Mouse (Mus musculus) limb, embryonic 14.5 days (tissue): Measurements from ENCODE around the gene Nfs1. TPM values are rescaled to one million over a fixed set of nuclear protein-coding genes. Genes with fewer than 3 reads are reported as not detected.

Experiments
- ATAC-seq: fragments of 200-750 bp; cut with Nextera tagmentation; 2 replicates; pipeline ENCODE4 v1.8.0; 2017; ENCODE audit warnings: low read depth, moderate number of reproducible peaks, moderate TSS enrichment; ENCODE audit not compliant: low FRiP score
- DNase-seq: peaks from one replicate; pipeline ENCODE4 v3.0.0-alpha.2; 2015; ENCODE audit warnings: low spot score
- H3K27ac ChIP-seq: fragments of 300-500 bp; sonication (generic); replicated peaks from 2 replicates; pipeline ENCODE4 v1.5.1; 2014; ENCODE audit warnings: low read depth, mild to moderate bottlenecking, low read length, moderate library complexity, mixed read lengths
- H3K27me3 ChIP-seq: fragments of 300-500 bp; sonication (generic); 2 replicates; pipeline ENCODE4 v1.6.1; 2014; ENCODE audit warnings: low read length, mixed read lengths; ENCODE audit not compliant: control insufficient read depth, insufficient read depth
- H3K36me3 ChIP-seq: fragments of 300-500 bp; sonication (generic); 2 replicates; pipeline ENCODE4 v1.6.1; 2014; ENCODE audit warnings: mild to moderate bottlenecking, low read length, moderate library complexity, mixed read lengths; ENCODE audit not compliant: control insufficient read depth, insufficient read depth
- H3K4me1 ChIP-seq: fragments of 300-500 bp; sonication (generic); 2 replicates; pipeline ENCODE4 v1.6.1; 2014; ENCODE audit warnings: antibody characterized with exemption, low read length, mixed read lengths; ENCODE audit not compliant: control insufficient read depth, insufficient read depth
- H3K4me2 ChIP-seq: fragments of 300-500 bp; sonication (generic); replicated peaks from 2 replicates; pipeline ENCODE4 v1.6.1; 2014; ENCODE audit warnings: low read depth, mild to moderate bottlenecking, low read length, moderate library complexity; ENCODE audit not compliant: severe bottlenecking
- H3K4me3 ChIP-seq: fragments of 300-500 bp; sonication (generic); replicated peaks from 2 replicates; pipeline ENCODE4 v1.5.1; 2014; ENCODE audit warnings: low read length
- H3K9ac ChIP-seq: fragments of 300-500 bp; sonication (generic); 2 replicates; pipeline ENCODE4 v1.6.1; 2014; ENCODE audit warnings: mild to moderate bottlenecking, low read depth, low read length, moderate library complexity; ENCODE audit not compliant: severe bottlenecking
- H3K9me3 ChIP-seq: fragments of 300-500 bp; sonication (generic); 2 replicates; pipeline ENCODE4 v1.6.1; 2016; ENCODE audit warnings: low read length; ENCODE audit not compliant: control insufficient read depth
- POLR2A ChIP-seq: fragments of 200-500 bp; IDR thresholded peaks from 2 replicates; pipeline ENCODE4 v1.8.0; 2012; ENCODE audit warnings: inconsistent platforms, mild to moderate bottlenecking, moderate library complexity, borderline replicate concordance; ENCODE audit not compliant: insufficient read depth, insufficient read length; ENCODE audit errors: extremely low read depth
- WGBS: fragments of 180-500 bp; shearing (Covaris S2); extraction: QIAGEN DNeasy Blood & Tissue Kit; methylation state at CpG from one replicate; pipeline ENCODE4 v1.1.7; 2014; 5-methylcytosine and 5-hydroxymethylcytosine counted together
- polyA plus RNA-seq, 2 experiments: library from polyadenylated mRNA; depleted of rRNA in 1 of 2; stranded (reverse) in 1 of 2; unstranded in 1 of 2; fragments of >200 nt; fragmentation: Nextera tagmentation in 1 of 2; extraction: Ambion mirVana in 1 of 2; gene quantifications; 2 replicates each; pipeline versions ENCODE4 v1.2.1 to v1.2.3; 2012 to 2014

Nfs1 gene
- polyA plus RNA-seq, 2 experiments: 36.6 to 39.0 TPM

DNA sequence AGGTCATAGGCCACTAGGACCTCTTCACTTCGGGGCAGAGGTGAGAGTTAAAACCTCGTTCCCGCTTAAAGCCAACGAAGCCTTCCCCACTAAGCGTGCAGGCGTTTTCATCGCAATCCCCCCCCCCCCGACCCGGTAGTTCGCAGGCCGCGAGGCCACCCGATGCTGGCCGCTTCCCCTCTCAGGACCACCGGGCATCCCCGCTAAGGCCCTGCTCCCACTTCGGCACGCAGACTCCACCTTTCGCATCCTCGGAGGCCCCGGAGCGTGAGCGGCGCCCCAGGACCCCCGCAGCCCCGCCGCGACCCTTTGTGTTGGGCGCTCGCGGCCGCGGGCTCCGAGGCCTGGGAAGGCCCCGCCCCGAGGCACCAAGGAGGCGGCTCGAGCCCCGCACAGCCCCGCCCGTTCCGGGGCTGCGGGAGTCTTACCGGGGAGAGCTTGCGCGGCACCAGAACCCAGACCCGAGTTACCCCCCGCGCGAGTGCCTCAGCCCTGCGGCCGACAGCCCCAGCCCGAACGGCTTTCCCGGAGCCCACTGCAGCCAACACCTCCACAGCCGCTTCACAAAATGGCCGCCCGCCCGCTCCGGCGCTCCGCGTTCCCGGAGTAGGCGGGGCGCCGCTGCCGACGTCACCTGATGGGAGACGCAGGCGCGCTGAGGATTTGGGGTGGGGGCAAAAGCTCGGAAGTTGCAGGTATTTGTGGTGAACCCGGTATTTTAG, 32.5 kb downstream of the Nfs1 start, which contains the start of the genes Cpne1 and Rbm12:
Cpne1 (minus strand) TSS at position 608 of the 722 bp plus-strand sequence.
Rbm12 (minus strand) TSS at position 621 of the 722 bp plus-strand sequence.
- peaks cover 9% of the 10 kb centered on the region for H3K4me1 ChIP-seq
- WGBS: under 1% methylated on average over 66 of the region's 74 CpGs
- peak within 1 kb of the TSS; percentile 91 for H3K4me3 ChIP-seq
- H3K9ac ChIP-seq: peak within 1 kb of the TSS; percentile 98
- DNase-seq: peak; percentile 88
- TF ChIP-seq POLR2A: peak; percentile 56; the same call in 1 of the 2 replicates
- H3K27ac ChIP-seq: peak within 1 kb of the TSS; percentile 92
- H3K9me3 ChIP-seq: no peaks in the 10 kb centered on the region
- peak; percentile 95 for ATAC-seq
- H3K36me3 ChIP-seq: no peaks in the 10 kb centered on the region
- no peaks in the 10 kb centered on the region for H3K27me3 ChIP-seq
- peak within 1 kb of the TSS; percentile 68 for H3K4me2 ChIP-seq

GRCm38 (mm10) chr2:156110627-156111357, 33.2 kb downstream of the Nfs1 start:
- Histone ChIP-seq H3K4me2 (peak overlapping the region; percentile 68), H3K36me3 (no peaks in the 10 kb centered on the region; the same call in 1 of the 2 replicates), H3K4me3 (peak overlapping the region; percentile 91), H3K4me1 (peaks cover 9% of the 10 kb centered on the region), H3K27ac (peak overlapping the region; percentile 92), H3K27me3 (no peaks in the 10 kb centered on the region), H3K9me3 (no peaks in the 10 kb centered on the region), H3K9ac (peak overlapping the region; percentile 98)
- peak; percentile 52 for DNase-seq
- under 1% methylated on average over 16 of the region's 16 CpGs for WGBS
- peak; percentile 45 for ATAC-seq
- TF ChIP-seq POLR2A: no peak

GRCm38 (mm10) chr2:156091926-156092325, 52.1 kb downstream of the Nfs1 start:
- no peak overlapping the region for H3K4me2 ChIP-seq
- WGBS: 53% methylated on average over 5 of the region's 5 CpGs
- no peak overlapping the region for H3K9ac ChIP-seq
- no peak for ATAC-seq
- H3K36me3 ChIP-seq: peaks cover 43% of the 10 kb centered on the region
- no peaks in the 10 kb centered on the region for H3K27me3 ChIP-seq
- no peaks in the 10 kb centered on the region for H3K9me3 ChIP-seq
- H3K4me3 ChIP-seq: no peak overlapping the region
- no peaks in the 10 kb centered on the region for H3K4me1 ChIP-seq
- no peak for DNase-seq
- TF ChIP-seq POLR2A: no peak
- H3K27ac ChIP-seq: no peak overlapping the region

- Histone ChIP-seq H3K36me3 (peaks cover 22% of the 10 kb centered on the region), H3K9me3 (no peaks in the 10 kb centered on the region), H3K4me1 (no peaks in the 10 kb centered on the region), H3K4me2 (no peak overlapping the region), H3K27ac (no peak overlapping the region), H3K27me3 (no peaks in the 10 kb centered on the region), H3K9ac (no peak overlapping the region), H3K4me3 (no peak overlapping the region)
- DNase-seq (no peak), ATAC-seq (no peak)
- 83% methylated on average over 1 of the region's 1 CpGs for WGBS
- no peak for TF ChIP-seq POLR2A
Measured at GRCm38 (mm10) chr2:156089799-156090198, 54.2 kb downstream of the Nfs1 start.

- Histone ChIP-seq H3K27ac (no peak overlapping the region), H3K4me3 (no peak overlapping the region), H3K9ac (no peak overlapping the region), H3K27me3 (no peaks in the 10 kb centered on the region), H3K4me2 (no peak overlapping the region), H3K4me1 (no peaks in the 10 kb centered on the region), H3K36me3 (peaks cover 18% of the 10 kb centered on the region), H3K9me3 (no peaks in the 10 kb centered on the region)
- ATAC-seq (no peak), DNase-seq (no peak)
- no peak for TF ChIP-seq POLR2A
- 84% methylated on average over 7 of the region's 7 CpGs for WGBS
Measured at GRCm38 (mm10) chr2:156087391-156088110, 56.4 kb downstream of the Nfs1 start.
